Mouse (Mus musculus) liver, postnatal 0 days (tissue): Measurements from ENCODE around the gene Cryaa.

Experiments used
- CTCF ChIP-seq: sonication (generic); IDR thresholded peaks from 2 replicates; pipeline ENCODE4 v1.5.1; 2016; ENCODE audit warnings: antibody characterized with exemption, low read depth
- EP300 ChIP-seq: IDR thresholded peaks from 2 replicates; pipeline ENCODE4 v1.6.1; 2016; ENCODE audit warnings: antibody characterized with exemption, low read depth, mild to moderate bottlenecking

DNA sequence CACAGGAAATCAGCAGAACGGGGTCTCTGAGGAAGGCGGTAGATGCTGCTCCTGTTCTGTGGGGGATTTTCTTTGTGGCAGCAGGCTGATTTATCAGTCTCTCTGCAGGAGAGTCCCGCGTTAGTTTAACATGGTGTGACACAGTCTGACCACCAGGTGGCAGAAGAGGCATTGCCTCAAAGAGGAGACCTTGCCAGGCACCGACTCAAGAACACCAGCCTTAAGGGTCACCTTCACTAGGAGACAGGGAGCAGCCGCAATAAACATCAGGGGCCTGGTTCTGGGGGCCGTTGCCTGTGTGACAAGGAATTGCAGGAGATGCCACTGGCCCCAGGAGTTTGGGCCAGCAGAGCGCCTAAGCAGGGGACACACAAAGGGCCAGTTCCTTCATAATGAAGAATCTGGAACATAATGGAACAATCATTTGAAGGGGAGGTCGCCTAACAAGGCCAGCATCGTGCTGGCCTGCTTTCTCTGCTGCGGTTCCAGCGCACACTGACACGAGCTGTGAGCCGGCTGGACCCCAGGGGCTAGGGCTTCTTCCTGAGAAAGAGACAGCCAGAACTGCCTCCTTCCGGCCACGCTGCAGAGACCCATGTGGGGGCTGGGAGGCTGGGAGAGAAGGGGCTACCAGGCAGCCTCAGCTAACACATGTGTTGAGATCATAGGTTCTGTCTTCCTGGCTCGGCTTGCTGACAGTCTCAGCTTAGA lies 8.1 kb downstream of the Cryaa start:
- TF ChIP-seq CTCF (peak; percentile 97), EP300 (no peak)
